ENCODE assay signal across 8 mouse cellular contexts in the genomic region with DNA sequence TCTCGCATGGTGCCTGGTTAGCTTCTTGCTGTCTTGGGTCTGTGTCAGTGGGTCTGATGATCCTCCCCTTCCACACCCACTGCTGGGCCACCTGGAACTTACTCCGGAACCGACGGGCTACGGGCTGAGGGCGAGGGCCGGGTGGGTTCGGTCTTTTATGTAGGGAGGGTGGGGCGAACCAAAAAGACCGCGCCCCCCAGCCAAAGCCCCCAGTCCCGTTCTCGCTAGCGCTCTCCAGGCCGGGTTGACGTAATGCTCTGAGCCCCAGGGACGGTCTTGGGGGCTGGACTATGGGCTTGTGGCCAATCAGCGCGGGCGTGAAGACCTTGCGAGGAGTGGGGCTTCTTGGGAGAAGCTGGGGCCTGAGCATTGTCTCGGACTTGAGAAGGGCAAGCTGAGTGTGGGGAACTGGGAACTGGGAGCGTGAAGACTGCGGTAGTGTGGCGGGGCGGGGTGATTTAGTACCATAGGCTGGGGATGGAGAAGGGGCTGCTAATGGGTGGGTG. TPM values are rescaled to one million over a fixed set of nuclear protein-coding genes. Genes with fewer than 3 reads are reported as not detected.
DNase-seq lines count a peak whose midpoint lies in the region; ATAC-seq and TF ChIP-seq lines count a peak whose summit lies in the region.

A gene (minus strand): TSS at position 241 of the 506 bp plus-strand sequence.

- H3K27me3 ChIP-seq in embryonic facial prominence, embryonic 15.5 days: peaks cover 7% of the 10 kb centered on the region; the same call in 1 of the 2 replicates
- peaks cover 30% of the 10 kb centered on the region for H3K27me3 ChIP-seq in lung, embryonic 14.5 days (ENCODE audit: insufficient read depth, low read length)

- peak within 1 kb of the TSS; percentile 87 for H3K4me2 ChIP-seq in embryonic facial prominence, embryonic 15.5 days (replicated peaks)
- peak within 1 kb of the TSS; percentile 86 for H3K4me2 ChIP-seq in lung, embryonic 14.5 days

- no peak for TF ChIP-seq CTCF in layer of hippocampus, adult 2 months (conservative IDR thresholded peaks at IDR 0.05)
- no peak for TF ChIP-seq CTCF in lung, embryonic 14.5 days (IDR thresholded peaks at IDR 0.05; ENCODE audit: low read depth)

- no peaks in the 10 kb centered on the region for H3K9me3 ChIP-seq in embryonic facial prominence, embryonic 15.5 days (replicated peaks)
- H3K9me3 ChIP-seq in lung, embryonic 14.5 days (ENCODE audit: low read depth, low read length): no peaks in the 10 kb centered on the region

- H3K4me3 ChIP-seq in embryonic facial prominence, embryonic 15.5 days (replicated peaks): peak within 1 kb of the TSS; percentile 67
- H3K4me3 ChIP-seq in layer of hippocampus, adult 2 months: peak within 1 kb of the TSS; percentile 86
- peak within 1 kb of the TSS; percentile 64 for H3K4me3 ChIP-seq in lung, embryonic 14.5 days (ENCODE audit: low read depth, low read length)

- ATAC-seq in embryonic facial prominence, embryonic 15.5 days (ENCODE audit: insufficient number of reproducible peaks, low FRiP score, low TSS enrichment, low read depth): peak; percentile 89
- ATAC-seq in lung, embryonic 14.5 days (ENCODE audit: insufficient read depth): peak; percentile 95
- peak; percentile 51 for ATAC-seq in neutrophil, adult 5-6 weeks (ENCODE audit: extremely low read depth, insufficient number of reproducible peaks, low FRiP score, poor library complexity, severe bottlenecking)
- ATAC-seq in erythroid progenitor cell, adult 5-6 weeks (replicated peaks; ENCODE audit: low FRiP score, poor library complexity, severe bottlenecking): no peak

- H3K36me3 ChIP-seq in embryonic facial prominence, embryonic 15.5 days: peaks cover 4% of the 10 kb centered on the region; the same call in 1 of the 2 replicates
- H3K36me3 ChIP-seq in lung, embryonic 14.5 days (ENCODE audit: insufficient read depth): no peaks in the 10 kb centered on the region

- WGBS in embryonic facial prominence, embryonic 15.5 days: under 1% methylated on average over 26 of the region's 26 CpGs
- WGBS in lung, embryonic 14.5 days: under 1% methylated on average over 26 of the region's 26 CpGs

- intact Hi-C loops in heart, postnatal 10 days (cut with DNase I): loop anchor here (2.0 kb wide), 1 partner anchor 51 kb away; a partner anchor contains a TSS

- H3K9ac ChIP-seq in embryonic facial prominence, embryonic 15.5 days: peak within 1 kb of the TSS; percentile 42
- H3K9ac ChIP-seq in lung, embryonic 14.5 days: peak within 1 kb of the TSS; percentile 65

- peaks cover 47% of the 10 kb centered on the region for H3K4me1 ChIP-seq in embryonic facial prominence, embryonic 15.5 days
- peaks cover 4% of the 10 kb centered on the region for H3K4me1 ChIP-seq in lung, embryonic 14.5 days (ENCODE audit: insufficient read depth)

- DNase-seq in CD4-positive, CD25-positive, alpha-beta regulatory T cell, adult 2 months (ENCODE audit: low read depth, low spot score): peak; percentile 69
- peak; percentile 83 for DNase-seq in NIH3T3 (ENCODE audit: low read depth)
- DNase-seq in heart, postnatal 10 days: peak; percentile 76 to 80
- DNase-seq in layer of hippocampus, adult 2 months (ENCODE audit: low spot score in 2 of 2): peak; percentile 78 to 87
- DNase-seq in lung, embryonic 14.5 days: peak; percentile 93

- peak within 1 kb of the TSS; percentile 84 for H3K27ac ChIP-seq in embryonic facial prominence, embryonic 15.5 days (replicated peaks)
- H3K27ac ChIP-seq in layer of hippocampus, adult 2 months: peak within 1 kb of the TSS; percentile 92
- H3K27ac ChIP-seq in lung, embryonic 14.5 days (ENCODE audit: low read depth): peak within 1 kb of the TSS; percentile 68

RNA-seq across cellular contexts. Expression of the gene that starts here (rescaled TPM):
- polyA plus RNA-seq in embryonic facial prominence, embryonic 15.5 days (2015; fragmentation: Nextera tagmentation; extraction: Ambion mirVana): 55.4 and 56.9 TPM in 2 replicates
- 10 to 100 TPM; 22.7 to 27.2 TPM for total RNA-seq in heart, postnatal 10 days (2021)
- total RNA-seq in layer of hippocampus, adult 2 months (2021): 100 to 1,000 TPM; 227 to 233 TPM
- 13.3 and 15.9 TPM in 2 replicates for polyA plus RNA-seq in lung, embryonic 14.5 days (2014; fragmentation: Nextera tagmentation; extraction: Ambion mirVana)
- 3.8 and 6.5 TPM in 2 replicates for total RNA-seq in neutrophil, adult 5-6 weeks (2017)
- not detected in 2 replicates for total RNA-seq in erythroid progenitor cell, adult 5-6 weeks (2015; ENCODE audit: low replicate concordance)
- 1.4 TPM in 1 of 2 replicates, not detected in the other for total RNA-seq in erythroid progenitor cell, adult 5-6 weeks (2017; ENCODE audit: low replicate concordance)

Comparison
In these comparisons a context has a peak if more than half of its experiments do, and no peak if none do; other contexts are left out.
1. RNA of the gene that starts here (total RNA-seq): 227 to 233 TPM in layer of hippocampus, adult 2 months; 22.7 to 27.2 TPM in heart, postnatal 10 days, 3.8 to 6.5 TPM in neutrophil, adult 5-6 weeks and 1.4 TPM in erythroid progenitor cell, adult 5-6 weeks; every median in the first group is over 4 times any median in the second.
2. Peak in every context shown above with its lines, with median percentiles within 50 percentile points of each other: DNase-seq, H3K27ac ChIP-seq and H3K4me3 ChIP-seq.